Mouse (Mus musculus) activated CD4-positive, CD25-positive, alpha-beta regulatory T cell, adult 9 weeks (primary cell): Measurements from ENCODE around the gene Eddm3b. TPM values are rescaled to one million over a fixed set of nuclear protein-coding genes. Genes with fewer than 3 reads are reported as not detected.

ENCODE experiments used
- polyA plus RNA-seq: library from polyadenylated mRNA; unstranded; fragments of 100-300 nt; shearing (Covaris generic); gene quantifications from one replicate; pipeline ENCODE4 v1.2.1, GENCODE M21; 2017

The Eddm3b gene
- polyA plus RNA-seq: not detected

DNA sequence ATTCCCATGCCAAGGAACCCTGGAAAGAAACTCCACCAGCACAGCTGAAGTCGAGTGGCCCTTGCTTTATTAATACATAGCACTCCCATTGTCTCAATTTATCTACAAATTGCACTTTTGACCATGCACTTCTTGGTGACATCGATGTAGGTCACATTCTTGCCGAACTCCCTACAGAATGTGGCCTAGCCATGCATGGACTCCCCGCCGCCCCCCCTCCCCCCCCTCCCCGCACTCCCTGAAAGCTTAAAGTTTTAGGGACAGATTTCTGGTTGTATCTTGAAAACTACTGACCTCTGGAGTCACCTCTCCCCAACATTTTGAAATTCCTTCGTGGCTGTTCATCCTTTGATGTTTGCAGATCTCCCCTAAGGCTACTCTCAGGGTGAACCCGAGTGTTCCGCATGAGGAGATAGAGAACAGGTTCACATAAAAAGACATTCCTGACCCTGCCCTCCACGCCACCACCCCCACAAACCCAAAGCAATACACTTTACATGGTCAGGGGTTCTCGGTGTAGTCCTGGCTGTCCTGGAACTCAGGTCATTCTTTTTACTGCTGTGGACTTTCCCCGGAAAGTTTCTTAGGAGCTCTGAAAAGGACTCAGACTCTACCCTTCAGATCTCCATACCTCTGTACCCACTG is at the start of gene Eddm3b:
Eddm3b (plus strand) TSS at position 511 of the 645 bp plus-strand sequence.

DNA sequence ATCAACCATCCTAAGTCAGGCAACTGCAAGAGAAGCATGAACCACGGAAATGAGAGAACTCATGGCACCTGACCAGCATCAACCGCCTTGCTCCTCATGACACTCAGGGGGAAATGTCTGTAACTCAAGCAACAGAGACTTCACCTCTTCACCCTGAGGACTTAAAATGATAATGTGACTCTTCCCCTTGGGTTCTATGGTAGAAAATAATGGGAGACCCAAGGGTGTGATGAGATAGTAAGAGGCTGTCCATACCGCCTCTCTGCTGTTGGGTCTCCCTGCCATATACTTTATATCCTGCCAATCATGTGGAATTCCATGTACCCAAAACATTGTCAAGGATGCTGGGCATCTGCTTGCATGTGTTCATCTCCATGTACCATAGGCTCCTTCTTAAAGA is 39.9 kb upstream of the Eddm3b start, which contains the start of gene Olfr750:
Olfr750 (minus strand) TSS at position 101 of the 400 bp plus-strand sequence.

DNA sequence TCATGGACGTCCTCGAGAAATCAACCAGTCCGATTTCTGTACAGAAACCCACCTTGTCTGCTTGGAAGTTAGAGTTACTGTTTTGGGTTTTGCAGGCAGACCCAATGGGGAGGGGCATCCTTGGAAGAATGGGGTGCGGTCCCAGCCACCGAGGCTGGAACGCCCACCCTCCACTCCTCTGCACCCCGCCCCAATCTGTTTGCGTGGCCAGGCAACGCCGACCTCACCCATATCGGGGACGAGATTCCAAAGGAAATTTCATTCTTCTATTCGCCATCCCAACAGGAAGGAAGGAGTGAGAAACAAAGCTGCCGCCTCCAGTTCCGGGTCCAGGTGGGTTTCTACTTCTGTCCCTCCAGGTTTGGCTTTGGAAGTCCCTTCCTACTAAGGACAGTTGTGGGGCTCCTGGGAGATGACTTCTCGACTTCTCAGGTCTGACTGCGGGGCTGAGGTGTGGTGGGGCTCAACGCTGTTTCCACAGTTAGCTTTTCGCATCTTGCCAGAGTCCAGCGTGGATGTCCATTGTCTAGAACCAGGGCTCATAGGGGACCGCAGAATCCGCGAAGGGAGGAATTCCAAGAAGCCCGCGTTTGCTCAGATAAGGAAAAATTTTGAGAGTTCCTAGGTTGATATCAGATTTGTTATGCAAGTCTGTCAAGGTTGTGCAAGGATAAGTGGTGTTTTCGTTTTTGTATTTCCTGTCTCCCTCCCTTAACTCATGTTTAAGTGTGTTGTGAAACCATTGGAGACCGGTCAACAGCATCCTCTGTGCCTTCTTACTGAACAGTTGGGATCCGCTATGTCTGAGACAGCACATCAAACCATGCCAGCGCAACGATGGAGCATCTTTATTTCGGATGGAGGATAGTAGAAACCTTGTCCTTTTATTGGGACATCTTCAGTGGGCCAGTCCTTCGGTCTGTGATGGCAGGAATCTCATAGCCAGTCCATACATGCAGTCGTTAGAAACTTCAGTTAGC is 23.0 kb upstream of the Eddm3b start, which contains the start of the genes Rnase4 and Ang:
Rnase4 (plus strand) TSS at position 157 of the 980 bp plus-strand sequence.
Ang (plus strand) TSS at position 230 of the 980 bp plus-strand sequence.

DNA sequence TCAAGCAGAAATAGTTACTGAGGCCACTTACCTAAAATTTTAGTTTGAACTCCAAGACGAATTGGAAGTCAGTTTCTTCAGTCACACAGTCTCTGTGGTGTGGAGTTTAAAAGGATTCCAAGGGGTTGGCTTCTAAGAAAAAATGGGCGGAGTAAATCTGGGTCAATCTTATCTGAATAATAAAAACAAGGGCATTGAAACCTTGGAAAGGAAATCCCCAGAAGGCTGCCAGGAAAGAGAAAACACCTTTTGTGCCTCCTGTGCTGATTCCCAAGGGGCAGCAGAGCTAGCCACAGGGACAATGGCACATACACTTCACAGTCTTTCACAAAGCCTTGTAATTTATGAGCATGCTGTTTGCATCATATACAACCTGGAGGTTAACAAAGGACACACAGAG is 32.5 kb downstream of the Eddm3b start, which contains the start of gene Rnase1:
Rnase1 (minus strand) TSS at position 101 of the 400 bp plus-strand sequence.

DNA sequence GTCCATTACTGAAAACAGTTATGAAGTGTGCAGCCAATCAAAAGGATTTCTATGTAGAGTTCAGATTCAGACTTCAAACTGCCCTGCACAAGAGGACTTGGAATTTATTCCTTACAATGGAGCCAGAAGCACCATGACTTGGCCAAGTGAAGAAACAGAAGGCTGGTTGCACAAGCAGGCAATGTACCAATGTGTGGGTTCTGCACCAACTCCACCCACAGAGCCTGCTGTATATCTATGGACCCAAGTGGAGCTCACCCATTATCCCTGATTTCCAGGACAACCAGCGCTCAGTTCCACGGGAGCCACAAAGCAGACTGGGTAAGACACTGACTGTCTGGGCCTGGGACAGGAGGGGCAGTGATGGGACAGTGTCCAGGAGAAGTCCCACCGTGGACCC is 47.8 kb downstream of the Eddm3b start, which contains the start of gene Rnase2b:
Rnase2b (plus strand) TSS at position 285 of the 400 bp plus-strand sequence.

Other genes starting within 250 kb of the Eddm3b start
- 27.8 TPM for gene Tep1, start 243.9 kb upstream of the Eddm3b start, polyA plus RNA-seq
- 0.05 TPM for gene Klhl33, start 216.9 kb upstream of the Eddm3b start, polyA plus RNA-seq
- gene Osgep, start 189.5 kb upstream of the Eddm3b start, polyA plus RNA-seq: 94.6 TPM
- gene Apex1, start 189.5 kb upstream of the Eddm3b start, polyA plus RNA-seq: 66.3 TPM
- 8.1 TPM for gene Pip4p1, start 183.6 kb upstream of the Eddm3b start, polyA plus RNA-seq
- 80.7 TPM for gene Pnp, start 183.3 kb upstream of the Eddm3b start, polyA plus RNA-seq
- not detected for gene Gm49342, start 169.9 kb upstream of the Eddm3b start, polyA plus RNA-seq
- 0.83 TPM for gene Pnp2, start 158.4 kb upstream of the Eddm3b start, polyA plus RNA-seq
- not detected for gene Rnase10, start 106.7 kb upstream of the Eddm3b start, polyA plus RNA-seq
- gene Rnase9, start 72.6 kb upstream of the Eddm3b start, polyA plus RNA-seq: not detected
- not detected for gene Rnase11, start 64.3 kb upstream of the Eddm3b start, polyA plus RNA-seq
- not detected for gene Rnase12, start 56.8 kb upstream of the Eddm3b start, polyA plus RNA-seq
- not detected for gene Olfr750, start 40.0 kb upstream of the Eddm3b start, polyA plus RNA-seq
- 22.8 TPM for gene Rnase4, start 23.3 kb upstream of the Eddm3b start, polyA plus RNA-seq
- gene Ang, start 23.3 kb upstream of the Eddm3b start, polyA plus RNA-seq: 4.4 TPM
- gene Rnase6, start 9.5 kb downstream of the Eddm3b start, polyA plus RNA-seq: 1.2 TPM
- gene Rnase1, start 32.4 kb downstream of the Eddm3b start, polyA plus RNA-seq: not detected
- gene Rnase2b, start 47.8 kb downstream of the Eddm3b start, polyA plus RNA-seq: not detected
- gene Ang2, start 84.7 kb downstream of the Eddm3b start, polyA plus RNA-seq: not detected
- gene Ear14, start 89.0 kb downstream of the Eddm3b start, polyA plus RNA-seq: not detected
- gene Rnase2a, start 141.7 kb downstream of the Eddm3b start, polyA plus RNA-seq: not detected
- gene Gm7247, start 247.3 kb downstream of the Eddm3b start, polyA plus RNA-seq: not detected